Comparison of ENCODE assay signal across 16 mouse cellular contexts in genomic region chr1:78322844-78323243, GRCm38 (mm10).
"Had no signal": no experiment of that assay in that cellular context is flagged by ENCODE, and none has a peak within 500 bp of the region (broad histone marks: within the 10 kb centered on the region; RNA-seq: fewer than 3 reads in every experiment).

No protein-coding gene starts in this region.

- H3K4me1 ChIP-seq: hindbrain, embryonic 15.5 days; limb, embryonic 13.5 days; liver, embryonic 15.5 days; midbrain, embryonic 15.5 days; neural tube, embryonic 12.5 days had no signal

- H3K9ac ChIP-seq: hindbrain, embryonic 15.5 days; limb, embryonic 13.5 days; liver, embryonic 15.5 days; lung, embryonic 14.5 days; midbrain, embryonic 15.5 days; neural tube, embryonic 12.5 days; stomach, embryonic 15.5 days had no signal

- H3K36me3 ChIP-seq: hindbrain, embryonic 15.5 days; limb, embryonic 13.5 days; liver, embryonic 15.5 days; midbrain, embryonic 15.5 days; neural tube, embryonic 12.5 days; stomach, embryonic 15.5 days had no signal

- DNase-seq: layer of hippocampus, adult 9-11 months; layer of hippocampus, postnatal 36 days; left cerebral cortex, postnatal 4 days; lung, embryonic 14.5 days; lung, postnatal 10 days; lung, postnatal 4 days; retina, postnatal 1 day; right cerebral cortex, postnatal 4 days; thymus, postnatal 4 days had no signal

- H3K27ac ChIP-seq: hindbrain, embryonic 15.5 days; limb, embryonic 13.5 days; liver, embryonic 15.5 days; midbrain, embryonic 15.5 days; neural tube, embryonic 12.5 days had no signal

- H3K27me3 ChIP-seq: hindbrain, embryonic 15.5 days; limb, embryonic 13.5 days; liver, embryonic 15.5 days; midbrain, embryonic 15.5 days; neural tube, embryonic 12.5 days; stomach, embryonic 15.5 days had no signal

- H3K4me3 ChIP-seq: hindbrain, embryonic 15.5 days; limb, embryonic 13.5 days; liver, embryonic 15.5 days; midbrain, embryonic 15.5 days; neural tube, embryonic 12.5 days; stomach, embryonic 15.5 days had no signal

- H3K9me3 ChIP-seq: hindbrain, embryonic 15.5 days; limb, embryonic 13.5 days; liver, embryonic 15.5 days; midbrain, embryonic 15.5 days; neural tube, embryonic 12.5 days; stomach, embryonic 15.5 days had no signal

- H3K4me2 ChIP-seq: hindbrain, embryonic 15.5 days; limb, embryonic 13.5 days; liver, embryonic 15.5 days; lung, embryonic 14.5 days; midbrain, embryonic 11.5 days; midbrain, embryonic 15.5 days; neural tube, embryonic 12.5 days had no signal

- ATAC-seq: midbrain, embryonic 15.5 days had no signal
